Mouse (Mus musculus) E14TG2a.4 (cell line): ENCODE results near the gene Apba2.

Experiments used
- CTCF ChIP-seq: conservative IDR thresholded peaks from 2 replicates; pipeline ENCODE4 v1.5.1; 2014; ENCODE audit warnings: low read length
- NANOG ChIP-seq: IDR thresholded peaks from 2 replicates; pipeline ENCODE4 v1.6.1; 2014; ENCODE audit warnings: borderline replicate concordance, low read length, mixed read lengths
- POU5F1 ChIP-seq: IDR thresholded peaks from 2 replicates; pipeline ENCODE4 v1.6.1; 2014; ENCODE audit warnings: low read length, borderline replicate concordance

GRCm38 (mm10) chr7:64509911-64510310 is 8.4 kb downstream of the Apba2 start:
- no peak for TF ChIP-seq CTCF
- TF ChIP-seq POU5F1: no peak
- no peak for TF ChIP-seq NANOG
